Mouse (Mus musculus) T-helper 17 cell (primary cell): ENCODE data around the gene Strn3.
"Not testable (repeated sequence)": the region's sequence is repeated elsewhere in the genome, so short reads cannot be mapped to it uniquely, and the experiment has no call there.

Experiments used
- in situ Hi-C, 2 experiments: fragments of 300-600 bp; cut with MboI, MseI; formaldehyde crosslinking; loops; 1 replicate in 1 of 2; 2 replicates in 1 of 2; pipeline ENCODE4 v1.15.1; 2025; ENCODE audit warnings: high pct_unique_total_duplicates in 2 of 2

Gene Strn3

DNA sequence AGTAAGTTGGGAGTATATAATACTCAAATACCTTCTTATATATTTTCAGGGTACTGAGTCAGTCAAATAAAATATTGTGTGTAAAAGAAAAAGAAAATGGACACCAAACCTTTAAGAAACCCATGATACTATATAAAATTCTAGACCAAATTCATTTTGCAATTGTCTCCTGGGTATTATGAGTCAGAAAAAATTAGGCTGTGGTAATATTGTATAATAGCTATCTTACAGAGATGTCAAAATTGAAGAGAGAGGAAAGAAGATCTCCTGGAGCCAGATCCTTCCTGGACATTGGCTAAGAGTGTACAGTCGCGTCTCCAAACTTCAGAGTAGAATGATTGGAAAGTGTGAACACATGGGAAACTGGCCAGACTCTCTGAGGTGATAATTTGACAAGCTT is 4.5 kb upstream of the Strn3 start:
- in situ Hi-C loops, result loop anchor here in 1 of 2 experiments (25.0 kb wide), 1 partner anchor 916 kb away; no protein-coding TSS in a partner anchor

DNA sequence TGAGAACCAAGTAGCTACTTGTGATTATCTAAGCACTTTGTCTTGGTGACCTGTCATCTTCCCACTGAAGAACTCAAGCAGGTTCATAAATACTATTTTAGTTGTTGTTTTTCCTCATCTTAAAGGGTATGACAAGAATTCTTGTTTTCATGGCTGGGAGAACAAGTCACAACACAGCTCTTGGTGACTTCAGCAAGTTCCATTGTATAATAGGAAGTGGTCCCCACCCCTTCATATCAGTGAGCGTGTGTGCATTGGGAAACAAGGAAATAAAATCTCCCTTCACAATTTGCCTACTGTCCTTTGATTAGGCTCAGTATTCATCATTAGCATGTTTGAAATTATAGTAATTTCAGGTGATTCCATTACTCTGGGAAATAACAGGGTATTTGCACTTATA is 3.3 kb upstream of the Strn3 start:
- in situ Hi-C loops, result loop anchor here in 1 of 2 experiments (25.0 kb wide), 1 partner anchor 917 kb away; no protein-coding TSS in a partner anchor

DNA sequence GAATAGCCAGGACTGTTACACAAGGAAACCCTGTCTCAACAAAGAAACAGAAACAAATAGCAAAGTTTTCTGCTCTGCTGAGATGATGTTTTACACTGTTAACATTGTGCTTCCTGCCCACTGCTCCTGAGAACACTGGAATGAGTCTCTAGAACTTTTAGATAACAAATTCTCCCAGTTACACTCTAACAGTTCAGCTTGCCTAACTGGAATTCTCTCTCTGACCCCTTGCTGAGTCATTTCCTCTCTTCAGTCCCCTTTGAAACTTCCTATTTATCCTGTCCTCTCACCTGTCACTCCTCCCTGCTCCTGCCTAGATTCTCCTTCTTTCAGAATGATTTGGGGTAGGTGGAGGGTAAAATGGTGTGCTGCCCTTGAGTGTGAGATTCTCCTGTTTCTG is 2.4 kb upstream of the Strn3 start:
- in situ Hi-C loops, result loop anchor here in 1 of 2 experiments (25.0 kb wide), 1 partner anchor 918 kb away; no protein-coding TSS in a partner anchor

DNA sequence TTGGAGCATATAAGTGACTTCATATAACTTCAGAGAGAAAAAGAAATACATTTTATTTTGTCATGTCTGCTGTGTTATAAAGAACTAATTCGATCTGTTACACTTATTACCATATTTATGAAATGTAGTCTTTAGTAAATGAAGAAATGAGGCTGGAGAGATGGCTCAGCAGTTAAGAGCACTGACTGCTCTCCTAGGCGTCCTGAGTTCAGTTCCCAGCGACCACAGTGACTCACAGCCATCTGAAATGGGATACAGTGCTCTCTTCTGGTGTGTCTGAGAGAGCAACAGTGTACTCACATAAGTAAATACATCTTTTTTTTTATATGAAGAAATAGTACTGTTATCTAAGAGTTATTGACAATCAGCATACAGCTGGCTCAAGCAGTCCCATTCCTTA is 1.7 kb upstream of the Strn3 start:
- in situ Hi-C loops, result loop anchor here in 1 of 2 experiments (25.0 kb wide), 1 partner anchor 919 kb away; no protein-coding TSS in a partner anchor

DNA sequence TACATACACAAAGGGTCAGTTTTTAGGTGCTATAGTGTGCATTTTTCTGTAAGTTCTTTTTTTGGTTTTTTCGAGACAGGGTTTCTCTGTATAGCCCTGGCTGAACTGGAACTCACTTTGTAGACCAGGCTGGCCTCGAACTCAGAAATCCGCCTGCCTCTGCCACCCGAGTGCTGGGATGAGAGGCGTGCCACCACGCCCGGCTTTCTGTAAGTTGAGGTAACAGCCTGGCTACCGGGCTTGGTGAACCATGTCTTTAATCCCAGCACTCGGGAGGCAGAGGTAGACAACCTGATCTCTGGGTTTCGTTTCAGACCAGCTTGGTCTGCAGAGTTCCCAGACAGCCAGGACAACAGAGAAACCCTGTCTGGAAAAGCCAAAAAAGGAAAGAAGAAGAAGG is 1.2 kb upstream of the Strn3 start:
- in situ Hi-C loops, result loop anchor here in 1 of 2 experiments (25.0 kb wide), 1 partner anchor 919 kb away; no protein-coding TSS in a partner anchor

DNA sequence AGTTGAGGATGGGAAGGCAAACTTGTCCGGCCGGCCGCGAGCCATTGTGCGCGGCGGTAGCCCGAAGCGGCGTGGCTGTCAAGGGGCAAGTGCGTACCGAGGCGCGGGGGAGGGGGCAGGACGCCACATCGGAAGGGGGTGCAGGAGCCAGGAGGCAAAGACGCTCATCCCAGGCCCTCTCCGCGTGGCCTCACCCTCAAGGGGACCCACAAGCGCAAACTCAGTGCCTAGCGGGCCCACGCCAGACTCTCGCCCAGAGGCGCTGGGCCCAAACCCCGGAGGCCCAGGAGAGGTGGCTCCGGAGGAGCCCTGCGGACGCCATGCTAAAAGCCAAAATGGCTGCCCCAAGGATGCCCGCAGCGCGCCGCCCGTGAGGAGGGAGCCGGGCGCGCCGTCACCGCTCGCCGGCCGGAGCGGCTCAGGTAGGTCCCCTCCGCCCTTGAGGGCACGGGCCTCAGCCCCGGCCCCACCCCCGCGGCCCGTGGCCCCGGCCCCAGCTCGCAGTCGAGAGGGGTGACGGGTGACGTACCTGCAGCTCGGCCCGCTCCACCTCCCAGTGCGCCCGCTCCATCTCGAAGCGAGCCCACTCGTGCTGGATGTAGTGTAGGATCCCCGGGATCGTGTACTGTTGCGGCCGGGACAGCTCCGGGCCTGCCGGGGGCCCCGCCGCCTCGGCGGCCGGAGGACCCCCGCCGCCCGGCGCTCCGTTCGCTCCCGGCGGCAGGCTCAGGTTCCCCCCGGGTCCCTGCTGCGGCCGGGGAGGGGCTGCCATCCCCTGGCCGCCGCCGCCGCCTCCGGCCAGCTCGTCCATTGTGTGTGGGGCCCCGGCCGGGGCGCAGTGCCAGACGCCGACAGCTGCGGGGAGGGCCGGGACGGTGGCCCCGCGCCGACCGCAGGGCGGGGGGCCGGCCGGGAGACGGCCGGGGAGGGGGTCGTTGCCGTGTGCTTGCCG is 528 bp downstream of the Strn3 start, which contains the start of gene Ap4s1:
TSS of gene Ap4s1 (plus strand) at position 141 of the 952 bp plus-strand sequence.
- in situ Hi-C loops, result loop anchor here in 1 of 2 experiments (25.0 kb wide), 1 partner anchor 921 kb away; no protein-coding TSS in a partner anchor

DNA sequence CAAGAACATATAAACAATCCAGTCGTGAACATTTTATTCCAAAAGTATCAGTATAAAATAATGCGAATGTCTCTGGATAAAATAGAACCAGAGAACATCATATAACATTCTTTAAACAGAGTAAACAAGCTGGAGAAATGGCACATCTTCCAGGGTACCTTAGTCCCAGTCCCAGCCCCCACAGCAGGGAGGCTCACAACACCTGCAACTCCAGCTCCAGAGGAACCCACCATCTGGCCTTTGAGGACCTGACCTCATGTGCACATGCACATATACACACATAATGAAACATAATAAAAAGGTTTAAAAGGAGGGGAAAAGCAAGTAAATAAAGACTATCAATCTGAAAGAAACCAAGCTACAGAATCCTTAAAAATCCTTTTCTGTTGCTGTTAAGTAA is 3.2 kb downstream of the Strn3 start:
- in situ Hi-C loops, result loop anchor here in 1 of 2 experiments (25.0 kb wide), 1 partner anchor 924 kb away; no protein-coding TSS in a partner anchor

DNA sequence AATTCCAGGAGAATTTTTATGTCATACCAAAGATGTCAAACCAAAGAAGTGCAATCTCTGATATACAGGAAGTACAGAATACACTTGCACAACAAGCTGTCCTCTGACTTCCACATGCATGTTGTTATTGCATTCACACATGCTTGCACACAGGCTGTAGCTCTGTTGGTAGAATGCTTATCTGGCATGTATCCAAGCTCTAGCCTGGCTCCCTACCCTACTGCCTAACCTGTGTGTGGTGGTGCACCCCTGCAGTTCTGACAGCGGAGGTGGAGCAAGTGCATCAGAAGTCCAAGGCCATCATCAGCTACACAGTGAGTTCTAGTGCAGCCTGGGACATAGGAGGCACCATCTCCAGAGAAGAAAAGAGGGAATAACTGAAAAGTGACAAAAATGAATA is 12.9 kb downstream of the Strn3 start:
- in situ Hi-C loops, result loop anchor here in 1 of 2 experiments (25.0 kb wide), 1 partner anchor 933 kb away; no protein-coding TSS in a partner anchor

DNA sequence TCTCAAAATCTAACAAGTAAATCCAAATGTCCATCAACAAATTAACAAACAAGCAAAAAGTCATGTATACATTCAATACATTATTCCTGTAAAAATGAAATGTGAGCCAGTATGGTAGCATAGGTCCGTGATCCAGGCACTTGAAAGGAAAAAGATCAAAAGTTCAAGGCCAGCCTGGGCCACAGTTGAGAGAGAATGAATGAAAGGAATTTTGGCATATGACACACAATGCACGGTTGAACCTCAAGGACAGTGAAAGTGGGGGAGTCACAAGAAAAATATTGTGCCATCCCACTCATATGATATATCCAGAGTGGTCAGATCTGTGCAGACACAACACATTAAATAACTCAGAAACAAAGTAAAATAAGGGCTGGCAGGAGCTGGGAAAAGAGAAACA is 15.3 kb downstream of the Strn3 start:
- in situ Hi-C loops, result loop anchor here in 1 of 2 experiments (25.0 kb wide), 1 partner anchor 936 kb away; no protein-coding TSS in a partner anchor

DNA sequence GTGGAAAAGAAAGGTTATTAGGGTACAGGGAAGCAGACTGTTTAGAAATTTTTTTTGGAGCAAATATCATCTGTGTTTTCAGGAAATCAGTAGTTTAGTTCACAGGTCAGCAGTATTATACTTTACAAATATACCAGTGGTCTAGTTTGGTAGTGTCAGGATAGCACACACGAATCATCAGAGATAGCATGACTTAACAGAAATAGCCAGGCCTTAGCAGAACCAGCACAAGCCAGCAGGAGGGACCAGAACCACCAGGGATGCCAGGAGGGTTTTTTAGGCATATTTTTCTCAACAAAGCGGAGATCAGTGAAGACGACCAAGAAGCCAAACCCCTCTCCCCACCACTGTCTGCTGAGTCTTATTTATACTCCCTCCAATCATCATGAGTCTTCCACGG is 18.4 kb downstream of the Strn3 start:
- in situ Hi-C loops, result loop anchor here in 1 of 2 experiments (5.0 kb wide), 1 partner anchor 69 kb away; no protein-coding TSS in a partner anchor

DNA sequence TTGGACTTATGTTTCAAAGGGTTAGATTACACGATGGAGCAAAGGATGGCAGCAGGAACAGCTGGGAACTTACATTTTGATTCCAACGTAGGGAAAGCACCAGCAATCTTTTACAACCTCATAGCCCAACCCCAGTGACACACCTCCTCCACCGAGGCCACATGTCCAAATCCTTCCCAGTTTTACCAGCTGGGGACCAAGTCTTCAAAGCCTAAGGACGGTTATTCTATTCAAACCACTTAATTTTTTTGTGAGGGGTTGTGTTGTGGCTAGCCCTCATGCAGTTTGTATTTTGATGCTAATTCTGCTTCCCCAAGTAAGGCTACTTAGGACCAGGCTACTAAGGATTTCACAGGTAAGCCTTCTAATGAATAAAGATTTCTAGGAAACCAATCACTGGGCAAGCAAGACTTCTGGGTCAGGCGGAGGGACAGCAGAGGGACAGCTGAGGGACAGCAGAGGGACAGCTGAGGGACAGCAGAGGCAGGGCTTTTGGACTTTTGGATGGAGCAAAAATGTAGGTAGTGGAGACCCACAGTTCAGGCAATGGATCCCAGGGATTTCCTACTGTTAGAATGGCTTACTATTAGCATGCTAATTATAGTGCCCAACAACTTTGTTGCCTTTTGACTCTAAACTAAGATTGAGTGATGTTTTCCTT is 20.3 kb downstream of the Strn3 start:
- in situ Hi-C loops, result loop anchor here in 1 of 2 experiments (5.0 kb wide), 1 partner anchor 71 kb away; no protein-coding TSS in a partner anchor

DNA sequence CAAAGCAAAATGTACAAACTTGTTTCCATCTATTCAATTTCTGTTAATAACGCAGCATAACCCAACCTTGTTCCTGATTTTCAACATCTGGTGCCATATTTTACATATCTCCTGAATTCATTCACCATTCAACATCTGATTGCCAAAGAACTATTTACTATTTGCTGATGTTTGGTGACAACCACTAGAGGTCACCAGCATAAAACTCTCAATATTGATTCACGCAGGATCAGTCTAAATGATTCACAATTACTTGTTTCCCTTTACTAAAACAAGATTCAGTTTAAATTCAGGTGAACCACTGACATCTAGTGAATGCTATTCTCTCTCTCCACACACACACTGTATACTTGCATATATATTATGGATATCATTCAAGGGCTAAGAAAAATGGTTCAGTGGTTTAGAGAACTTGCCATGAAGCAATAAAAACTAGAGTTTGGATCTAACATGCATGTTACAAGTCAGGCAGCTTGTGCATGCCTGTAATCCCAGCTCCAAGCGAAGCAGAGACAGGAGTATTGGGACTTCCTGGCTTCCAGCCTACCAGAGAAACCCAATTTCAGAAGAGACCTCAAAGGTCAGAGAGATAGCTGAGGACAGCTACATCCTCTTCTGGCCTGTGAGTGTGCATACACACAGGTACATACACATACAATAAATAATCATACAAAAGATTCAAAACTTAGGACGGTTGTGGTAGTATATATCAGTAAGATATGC is 24.8 kb downstream of the Strn3 start:
- in situ Hi-C loops, result no loop called here

DNA sequence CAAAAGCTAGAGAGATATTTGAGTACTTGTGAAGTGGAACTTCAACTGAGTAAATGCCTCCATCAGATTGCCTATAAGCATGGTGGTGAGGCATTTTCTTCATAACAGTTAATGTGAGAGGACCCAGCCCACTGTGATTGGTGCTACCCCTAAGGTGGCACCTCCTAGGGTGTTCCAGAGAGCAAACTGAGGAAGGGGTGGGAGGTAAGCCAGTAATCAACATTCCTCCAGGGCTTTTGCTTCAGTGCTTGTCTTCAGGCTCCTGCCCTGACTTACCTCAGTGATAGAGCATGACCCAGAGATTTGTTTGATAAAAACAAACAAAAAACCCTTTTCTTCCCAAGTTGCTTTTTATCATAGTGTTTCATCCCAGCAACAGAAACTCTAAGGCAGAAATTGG is 27.8 kb downstream of the Strn3 start:
- in situ Hi-C loops, result no loop called here

DNA sequence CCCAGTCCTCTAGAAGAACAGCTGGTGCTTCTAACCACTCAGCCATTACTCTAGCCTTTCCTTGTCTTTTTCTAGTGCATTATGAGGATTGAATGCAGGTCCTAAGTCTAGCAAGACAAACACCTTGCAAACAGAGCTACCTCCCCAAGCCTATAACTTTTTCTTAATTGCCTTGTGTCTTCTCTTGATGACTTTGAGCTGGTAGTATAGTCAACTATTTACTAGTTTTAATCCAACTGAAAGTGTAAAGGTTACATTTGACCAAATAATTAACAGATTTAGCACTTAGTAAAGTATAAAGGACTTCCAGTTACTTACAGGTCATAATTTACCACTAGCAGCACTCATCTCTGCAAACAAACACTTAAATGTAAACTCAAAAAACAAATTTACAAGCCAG is 28.7 kb downstream of the Strn3 start:
- in situ Hi-C loops, result no loop called here

DNA sequence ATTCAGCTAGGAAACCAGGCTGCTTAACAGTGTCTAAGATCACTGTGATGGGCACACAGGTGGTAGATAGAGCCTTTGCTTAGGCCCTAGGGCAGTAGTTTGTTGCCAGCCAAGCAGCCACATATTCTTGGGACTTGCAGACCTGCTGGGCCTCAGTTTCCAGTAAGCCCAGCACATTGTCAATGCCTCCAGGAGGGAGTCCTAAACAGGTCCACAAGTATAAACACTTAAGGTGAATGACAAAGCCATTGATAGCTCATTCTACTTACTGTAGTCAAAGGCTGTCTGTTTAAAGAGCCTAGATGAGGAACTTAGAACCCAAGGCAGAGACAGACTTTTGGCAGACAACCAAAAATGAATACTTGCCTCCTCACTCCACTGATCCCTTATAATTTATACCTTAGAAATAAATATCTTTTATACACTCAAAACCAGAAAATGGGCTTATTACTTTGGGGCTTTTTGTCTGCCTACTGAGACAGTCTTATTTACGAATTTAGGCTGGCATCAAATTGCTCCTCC is 35.7 kb downstream of the Strn3 start:
- in situ Hi-C loops, result loop anchor here in 1 of 2 experiments (5.0 kb wide), 1 partner anchor 71 kb away; no protein-coding TSS in a partner anchor

DNA sequence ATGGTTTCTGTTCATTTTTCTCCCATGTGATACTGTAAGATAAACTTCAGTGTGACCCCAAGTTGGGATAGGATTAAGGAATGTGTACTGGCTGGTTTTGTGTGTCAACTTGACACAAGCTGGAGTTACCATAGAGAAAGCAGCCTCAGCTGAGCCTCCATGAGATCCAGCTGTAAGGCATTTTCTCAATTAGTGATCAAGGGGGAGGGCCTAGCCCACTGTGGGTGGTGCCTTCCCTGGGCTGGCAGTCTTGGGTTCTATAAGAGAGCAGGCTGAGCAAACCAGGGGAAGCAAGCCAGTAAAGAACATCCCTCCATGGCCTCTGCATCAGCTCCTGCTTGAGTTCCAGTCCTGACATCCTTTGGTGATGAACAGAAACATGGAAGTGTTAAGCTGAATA is 42.3 kb downstream of the Strn3 start:
- in situ Hi-C loops, result not testable (repeated sequence)

DNA sequence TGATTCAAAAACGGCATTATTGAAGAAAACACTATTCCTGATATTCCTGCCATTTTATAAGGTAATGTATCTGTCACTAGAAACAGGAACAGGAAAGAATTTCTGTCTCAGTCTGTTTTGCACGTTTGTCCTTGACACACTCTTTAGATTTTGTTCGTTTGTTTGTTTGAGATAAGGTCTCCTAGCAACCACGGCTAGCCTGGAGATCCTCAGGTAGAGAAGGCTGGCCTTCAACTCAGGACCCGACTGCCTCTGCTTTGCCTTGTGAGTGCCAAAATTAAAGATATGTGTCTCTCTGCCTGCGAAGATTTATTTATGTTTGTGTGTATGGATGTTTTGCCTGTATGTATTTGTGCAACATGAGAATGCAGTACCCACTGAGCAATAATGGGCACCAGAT is 49.8 kb downstream of the Strn3 start:
- in situ Hi-C loops, result no loop called here

DNA sequence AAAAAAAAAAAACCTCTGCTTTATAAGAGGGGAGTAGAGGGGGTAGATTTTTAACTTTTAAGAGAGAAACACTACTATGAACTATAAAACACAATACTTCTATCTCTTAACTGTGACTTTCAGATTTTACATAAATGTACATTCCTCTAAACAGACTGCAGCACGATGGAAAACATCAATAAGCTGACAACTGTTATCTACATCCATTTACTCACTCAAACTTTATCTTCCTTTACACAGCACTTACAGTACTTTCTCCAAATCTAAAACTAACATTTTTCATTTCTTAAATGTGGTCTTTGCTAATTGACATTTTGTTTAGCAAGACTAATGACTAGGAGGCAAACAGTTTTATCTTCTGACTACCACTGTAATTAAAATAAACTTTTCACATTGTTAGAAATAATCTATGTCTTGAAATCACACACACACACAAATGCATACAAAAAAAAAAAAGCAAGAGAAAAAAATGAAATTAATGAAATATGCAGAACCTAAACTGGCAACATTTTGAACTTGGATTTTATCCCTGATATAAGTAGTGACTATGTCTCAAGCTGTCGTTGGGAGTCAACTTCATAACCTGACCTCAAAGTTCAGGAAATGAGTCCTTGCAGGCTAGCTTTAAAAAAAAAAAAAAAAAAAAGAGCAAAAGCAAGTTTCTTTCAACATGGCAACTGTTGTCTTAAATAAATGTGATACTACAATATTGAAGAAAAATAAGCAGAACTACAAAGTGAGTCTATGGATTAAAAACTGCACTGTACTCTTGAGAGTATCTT is 54.8 kb downstream of the Strn3 start:
- in situ Hi-C loops, result loop anchor here in 1 of 2 experiments (10.0 kb wide), 1 partner anchor 272 kb away; no protein-coding TSS in a partner anchor

DNA sequence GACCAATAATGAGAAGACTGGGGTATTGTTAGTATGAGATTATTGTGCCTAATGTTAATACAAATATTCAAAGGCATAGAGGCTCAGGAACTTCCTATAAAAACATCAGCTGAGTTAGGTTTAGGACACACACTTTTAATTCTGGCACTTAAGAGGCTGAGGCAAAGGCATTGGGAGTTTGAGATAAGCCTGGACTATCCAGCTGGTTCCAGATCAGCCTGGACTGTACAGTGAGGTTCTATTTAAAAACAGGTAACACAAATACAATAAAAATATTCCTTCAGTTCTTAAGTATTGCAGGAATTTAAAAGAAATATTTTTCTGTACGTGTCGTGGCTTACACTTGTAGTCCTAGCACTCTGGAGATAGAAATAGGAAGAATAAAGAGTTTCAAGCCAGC is 55.4 kb downstream of the Strn3 start:
- in situ Hi-C loops, result loop anchor here in 1 of 2 experiments (10.0 kb wide), 1 partner anchor 271 kb away; no protein-coding TSS in a partner anchor

DNA sequence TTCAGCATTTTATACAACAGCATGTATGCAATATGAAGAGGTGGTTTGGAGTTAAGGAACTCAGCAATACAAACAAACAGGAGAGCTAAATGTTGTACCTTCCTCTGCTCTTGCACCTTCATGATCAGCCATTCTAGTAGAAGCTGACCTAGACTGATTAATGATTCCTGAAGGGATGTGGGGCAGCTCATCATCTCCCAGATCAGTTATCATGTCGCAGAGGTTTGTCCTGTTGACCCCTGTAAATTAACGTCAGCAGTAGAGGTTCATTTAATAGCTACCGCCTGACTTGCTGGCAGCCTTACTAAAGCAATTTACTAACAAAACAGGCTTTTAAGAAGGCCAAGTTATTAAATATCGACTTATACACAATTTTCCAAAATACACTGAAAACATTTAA is 58.2 kb downstream of the Strn3 start:
- in situ Hi-C loops, result loop anchor here in 1 of 2 experiments (10.0 kb wide), 1 partner anchor 269 kb away; no protein-coding TSS in a partner anchor
